Mouse (Mus musculus) MEL (cell line): Measurements from ENCODE around the gene Nek8. TPM values are rescaled to one million over a fixed set of nuclear protein-coding genes. Genes with fewer than 3 reads are reported as not detected.
A peak's percentile ranks its signal among the peaks of the same experiment; 100 is the strongest.

Experiments
- DNase-seq: peaks from one replicate; pipeline ENCODE4 v3.0.0; 2011; ENCODE audit warnings: low read depth, low spot score
- H3K27ac ChIP-seq: 2 replicates; pipeline ENCODE4 v1.5.1; 2012; ENCODE audit warnings: low read depth, mild to moderate bottlenecking, control low read depth, low read length, moderate library complexity; ENCODE audit not compliant: control insufficient read depth
- H3K27me3 ChIP-seq, 2 experiments: fragments of 150-350 bp in 1 of 2; sonication (generic) in 1 of 2; 2 replicates each; pipeline ENCODE4 v1.6.1; 2012; ENCODE audit warnings: low read length in 2 of 2, mild to moderate bottlenecking in 2 of 2, improper control_type of control experiment in 1 of 2, moderate library complexity in 1 of 2; ENCODE audit not compliant: insufficient read depth in 2 of 2, control insufficient read depth in 1 of 2
- H3K36me3 ChIP-seq, 2 experiments: 2 replicates each; pipeline ENCODE4 v1.6.1; 2012 to 2014; ENCODE audit warnings: low read length in 2 of 2, improper control_type of control experiment in 1 of 2, inconsistent platforms in 1 of 2, mild to moderate bottlenecking in 1 of 2; ENCODE audit not compliant: insufficient read depth in 2 of 2, control insufficient read depth in 1 of 2
- H3K4me1 ChIP-seq, 2 experiments: fragments of 150-350 bp in 1 of 2; sonication (generic) in 1 of 2; 2 replicates each; pipeline ENCODE4 v1.6.1; 2012; ENCODE audit warnings: low read length in 2 of 2, improper control_type of control experiment in 1 of 2, mild to moderate bottlenecking in 1 of 2; ENCODE audit not compliant: insufficient read depth in 2 of 2, control insufficient read depth in 1 of 2
- H3K4me3 ChIP-seq, 2 experiments: fragments of 150-350 bp in 1 of 2; sonication (generic) in 1 of 2; 2 replicates each; pipeline ENCODE4 v1.5.1; 2012; ENCODE audit warnings: low read depth in 2 of 2, low read length in 2 of 2, mild to moderate bottlenecking in 2 of 2, moderate library complexity in 2 of 2, control low read depth in 1 of 2, improper control_type of control experiment in 1 of 2; ENCODE audit not compliant: control insufficient read depth in 1 of 2, insufficient read depth in 1 of 2
- H3K79me2 ChIP-seq: 2 replicates; pipeline ENCODE4 v1.6.1; 2012; ENCODE audit warnings: mild to moderate bottlenecking, low read length, moderate library complexity; ENCODE audit not compliant: control insufficient read depth, poor library complexity, insufficient read depth
- H3K9ac ChIP-seq: 2 replicates; pipeline ENCODE4 v1.6.1; 2012; ENCODE audit warnings: low read depth, mild to moderate bottlenecking, control low read depth, low read length, moderate library complexity; ENCODE audit not compliant: control insufficient read depth, poor library complexity, severe bottlenecking
- H3K9me3 ChIP-seq: fragments of 150-350 bp; sonication (generic); replicated peaks from 2 replicates; pipeline ENCODE4 v1.6.1; 2012; ENCODE audit warnings: mild to moderate bottlenecking, low read length, improper control_type of control experiment, moderate library complexity; ENCODE audit not compliant: insufficient read depth
- BHLHE40 ChIP-seq: IDR thresholded peaks from 2 replicates; pipeline ENCODE4 v1.6.1; 2012; ENCODE audit warnings: low read depth, mild to moderate bottlenecking, inconsistent platforms, low read length, improper control_type of control experiment, borderline replicate concordance
- CHD1 ChIP-seq: IDR thresholded peaks from 2 replicates; pipeline ENCODE4 v1.6.1; 2012; ENCODE audit warnings: low read depth, mild to moderate bottlenecking, inconsistent platforms, low read length, improper control_type of control experiment
- CTCF ChIP-seq, 3 experiments: IDR thresholded peaks in 2 of 3; conservative IDR thresholded peaks in 1 of 3; 2 replicates each; pipeline ENCODE4 v1.5.1; 2011 to 2012; ENCODE audit warnings: low read length in 3 of 3, low read depth in 2 of 3, mild to moderate bottlenecking in 2 of 3, improper control_type of control experiment in 1 of 3, inconsistent platforms in 1 of 3, mixed read lengths in 1 of 3, moderate library complexity in 1 of 3; ENCODE audit not compliant: control insufficient read depth in 1 of 3, insufficient read depth in 1 of 3, poor library complexity in 1 of 3, severe bottlenecking in 1 of 3
- GATA1 ChIP-seq: IDR thresholded peaks from 2 replicates; pipeline ENCODE4 v1.6.1; 2011; ENCODE audit warnings: low read depth, low read length, improper control_type of control experiment
- HCFC1 ChIP-seq: IDR thresholded peaks from 2 replicates; pipeline ENCODE4 v1.6.1; 2012; ENCODE audit warnings: low read depth, mild to moderate bottlenecking, inconsistent platforms, low read length, improper control_type of control experiment, moderate library complexity
- MYC ChIP-seq: IDR thresholded peaks from 2 replicates; pipeline ENCODE4 v1.6.1; 2011; ENCODE audit warnings: low read depth, mild to moderate bottlenecking, low read length, improper control_type of control experiment, moderate library complexity
- POLR2A ChIP-seq, 2 experiments: IDR thresholded peaks; 2 replicates each; pipeline ENCODE4 v1.6.1; 2011 to 2012; ENCODE audit warnings: low read length in 2 of 2, mild to moderate bottlenecking in 2 of 2, control low read depth in 1 of 2, improper control_type of control experiment in 1 of 2, low read depth in 1 of 2, moderate library complexity in 1 of 2; ENCODE audit not compliant: control insufficient read depth in 1 of 2, insufficient read depth in 1 of 2, poor library complexity in 1 of 2
- POLR2AphosphoS5 ChIP-seq: IDR thresholded peaks from 2 replicates; pipeline ENCODE4 v1.6.1; 2012; ENCODE audit warnings: low read depth, borderline replicate concordance, mild to moderate bottlenecking, inconsistent platforms, low read length, moderate library complexity, mixed read lengths
- RAD21 ChIP-seq: IDR thresholded peaks from 2 replicates; pipeline ENCODE4 v1.6.1; 2011; ENCODE audit warnings: mild to moderate bottlenecking, low read depth, low read length, improper control_type of control experiment
- SIN3A ChIP-seq: IDR thresholded peaks from 2 replicates; pipeline ENCODE4 v1.6.1; 2012; ENCODE audit warnings: low read length, improper control_type of control experiment, inconsistent platforms
- TAL1 ChIP-seq: IDR thresholded peaks from 2 replicates; pipeline ENCODE4 v1.6.1; 2012; ENCODE audit warnings: mild to moderate bottlenecking, inconsistent platforms, low read length, moderate library complexity, mixed read lengths
- TCF12 ChIP-seq: IDR thresholded peaks from 2 replicates; pipeline ENCODE4 v1.6.1; 2014; ENCODE audit warnings: low read depth, mild to moderate bottlenecking, inconsistent platforms, low read length, improper control_type of control experiment, moderate library complexity
- UBTF ChIP-seq: IDR thresholded peaks from 2 replicates; pipeline ENCODE4 v1.6.1; 2012; ENCODE audit warnings: low read depth, mild to moderate bottlenecking, inconsistent platforms, low read length, improper control_type of control experiment, moderate library complexity, borderline replicate concordance; ENCODE audit not compliant: insufficient read depth
- USF1 ChIP-seq: IDR thresholded peaks from 2 replicates; pipeline ENCODE4 v1.6.1; 2014; ENCODE audit warnings: low read depth, mild to moderate bottlenecking, inconsistent platforms, low read length, improper control_type of control experiment, moderate library complexity
- USF2 ChIP-seq, 2 experiments: IDR thresholded peaks; 2 replicates each; pipeline ENCODE4 v1.6.1; 2011 to 2012; ENCODE audit warnings: improper control_type of control experiment in 2 of 2, low read length in 2 of 2, borderline replicate concordance in 1 of 2, inconsistent platforms in 1 of 2, low read depth in 1 of 2, mild to moderate bottlenecking in 1 of 2; ENCODE audit not compliant: insufficient read depth in 1 of 2
- polyA plus RNA-seq, 2 experiments: library from polyadenylated mRNA; stranded (reverse) in 1 of 2; unstranded in 1 of 2; fragments of >175 nt in 1 of 2; fragments of >200 nt in 1 of 2; gene quantifications; 2 replicates each; pipeline versions ENCODE4 v1.2.1 to v1.2.4; 2012; ENCODE audit warnings: low replicate concordance in 2 of 2, low read depth in 1 of 2; ENCODE audit not compliant: insufficient read length in 2 of 2, insufficient read depth in 1 of 2, missing spikeins in 1 of 2
- total RNA-seq: library from RNA; depleted of rRNA; stranded (reverse); fragments of 300-350 nt; gene quantifications from 2 replicates; pipeline ENCODE4 v1.2.3, GENCODE M21; 2012

Nek8 gene
- total and polyA plus RNA-seq, 3 experiments, result 7.5 to 10.1 TPM; not detected in 1

DNA sequence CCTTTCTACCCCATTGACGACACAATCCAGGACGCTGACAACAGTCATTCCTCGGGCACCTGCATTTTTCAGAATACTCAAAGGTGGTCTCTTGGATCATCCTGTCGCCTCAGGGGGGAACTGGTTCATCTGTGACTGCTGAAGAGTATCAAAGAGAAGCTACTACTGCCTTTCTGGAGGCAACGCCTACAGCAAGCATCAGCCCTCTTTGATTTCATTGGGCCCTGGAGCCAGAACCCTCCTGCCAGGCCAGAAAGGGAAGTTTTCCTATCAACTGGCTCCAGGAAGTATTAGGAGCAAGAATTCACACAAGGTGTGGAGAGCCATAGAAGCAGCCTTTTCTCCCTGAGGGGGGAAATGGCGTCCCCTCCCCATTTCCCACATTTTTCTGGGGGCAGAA is 9.8 kb downstream of the Nek8 start:
- TF ChIP-seq SIN3A, result peak; percentile 28
- no peak for TF ChIP-seq CHD1
- H3K9ac ChIP-seq, result no peak overlapping the region; the same call in 1 of the 2 replicates
- peak; percentile 54 for DNase-seq
- no peak overlapping the region for H3K4me3 ChIP-seq
- peaks cover 20 to 37% of the 10 kb centered on the region in 2 experiments for H3K4me1 ChIP-seq
- peaks cover 13% of the 10 kb centered on the region for H3K79me2 ChIP-seq
- H3K27ac ChIP-seq, result no peak overlapping the region
- peaks cover 0 to 23% of the 10 kb centered on the region in 2 experiments; a peak in 2 of 4 replicates for H3K36me3 ChIP-seq
- no peaks in the 10 kb centered on the region for H3K9me3 ChIP-seq
- no peaks in the 10 kb centered on the region for H3K27me3 ChIP-seq

DNA sequence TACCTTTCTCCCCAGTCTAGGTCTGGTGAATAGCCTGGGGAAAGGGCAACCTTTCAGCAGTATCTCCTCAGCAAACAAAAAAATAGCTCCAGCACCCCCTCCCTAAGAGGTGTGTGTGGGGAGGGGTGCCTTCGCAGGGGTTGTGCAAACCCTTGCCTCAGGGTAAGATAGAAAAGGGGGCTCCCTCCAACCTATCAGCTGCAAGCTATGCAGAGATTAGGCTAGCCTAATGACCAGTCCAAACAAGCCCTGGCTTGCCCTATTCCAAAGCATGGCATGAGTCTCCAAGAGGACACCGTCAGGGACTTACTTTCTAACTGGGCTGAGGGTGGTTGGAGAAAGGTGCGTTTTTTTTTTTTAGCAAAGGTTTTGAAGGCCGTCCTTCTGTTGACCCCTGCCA is 10.3 kb downstream of the Nek8 start:
- Histone ChIP-seq H3K4me1 (peaks cover 20 to 37% of the 10 kb centered on the region in 2 experiments), H3K79me2 (peaks cover 13% of the 10 kb centered on the region), H3K27ac (peak overlapping the region; percentile 65), H3K4me3 (peak overlapping the region; percentile 72 to 87), H3K9me3 (no peaks in the 10 kb centered on the region), H3K9ac (peak overlapping the region; percentile 79), H3K36me3 (peaks cover 0 to 23% of the 10 kb centered on the region in 2 experiments; a peak in 2 of 4 replicates), H3K27me3 (no peaks in the 10 kb centered on the region)
- no peak for DNase-seq
- TF ChIP-seq CTCF (IDR thresholded peaks at IDR 0.05 in 2 of 3, conservative IDR thresholded peaks at IDR 0.05 in 1 of 3; ENCODE audit: control insufficient read depth in 1 of 3, insufficient read depth in 1 of 3, low read depth in 2 of 3, low read length in 3 of 3, poor library complexity in 1 of 3, severe bottlenecking in 1 of 3) (no peak), GATA1 (no peak), HCFC1 (no peak), USF2 (IDR thresholded peaks at IDR 0.05; ENCODE audit: borderline replicate concordance in 1 of 2, insufficient read depth in 1 of 2, low read depth in 1 of 2, low read length in 2 of 2) (no peak), UBTF (no peak), BHLHE40 (no peak), TAL1 (no peak), POLR2AphosphoS5 (no peak), MYC (no peak), TCF12 (no peak), POLR2A (IDR thresholded peaks at IDR 0.05; ENCODE audit: control insufficient read depth in 1 of 2, insufficient read depth in 1 of 2, low read depth in 1 of 2, low read length in 2 of 2, poor library complexity in 1 of 2) (no peak), RAD21 (no peak)

DNA sequence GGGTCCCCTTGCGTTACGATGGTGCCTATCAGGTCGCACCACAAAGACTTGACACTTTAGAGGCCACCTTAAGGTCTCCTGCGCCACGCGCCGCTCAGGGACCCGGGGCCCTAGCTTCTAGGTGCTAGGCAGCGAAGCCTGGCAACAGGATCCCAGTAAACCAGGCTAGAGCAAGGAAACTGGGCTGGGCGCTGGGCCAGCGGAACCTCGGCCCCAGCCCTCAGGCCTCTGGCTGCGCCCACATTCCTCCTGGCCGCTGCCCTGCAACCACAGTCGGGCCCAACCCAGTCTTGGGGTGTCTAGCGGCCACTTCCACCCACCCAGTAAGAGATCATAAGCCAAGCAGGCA is 10.7 kb downstream of the Nek8 start:
- no peaks in the 10 kb centered on the region for H3K27me3 ChIP-seq
- H3K4me1 ChIP-seq, result peaks cover 20 to 37% of the 10 kb centered on the region in 2 experiments
- peak overlapping the region; percentile 79 for H3K9ac ChIP-seq
- peak overlapping the region; percentile 72 to 87 for H3K4me3 ChIP-seq
- peaks cover 13% of the 10 kb centered on the region for H3K79me2 ChIP-seq
- 0 out of 2 replicates have a peak, but pooled peaks have one; percentile 10 for TF ChIP-seq CHD1
- TF ChIP-seq USF1, result no peak
- TF ChIP-seq, all 39 proteins: peak for 1
- Histone ChIP-seq H3K27ac (peak overlapping the region; percentile 65), H3K36me3 (peaks cover 0 to 23% of the 10 kb centered on the region in 2 experiments; a peak in 2 of 4 replicates), H3K9me3 (no peaks in the 10 kb centered on the region)
- DNase-seq, result no peak
